Mouse (Mus musculus) brain, embryonic 14.5 days (tissue): ENCODE data around the gene Pim2.

Source experiments
- CTCF ChIP-seq: fragments of 200-500 bp; IDR thresholded peaks from 2 replicates; pipeline ENCODE4 v1.5.1; 2012; ENCODE audit warnings: inconsistent platforms, mild to moderate bottlenecking, moderate library complexity, borderline replicate concordance; ENCODE audit not compliant: insufficient read depth, insufficient read length; ENCODE audit errors: extremely low read depth
- POLR2A ChIP-seq: fragments of 200-500 bp; IDR thresholded peaks from 2 replicates; pipeline ENCODE4 v1.6.1; 2012; ENCODE audit warnings: mild to moderate bottlenecking, inconsistent platforms, borderline replicate concordance; ENCODE audit not compliant: poor library complexity, insufficient read depth, insufficient read length, severe bottlenecking; ENCODE audit errors: extremely low read depth

- TF ChIP-seq CTCF (no peak), POLR2A (no peak)
Measured at GRCm38 (mm10) chrX:7864551-7864950, 13.5 kb upstream of the Pim2 start.
